Mouse (Mus musculus): ENCODE measurements around the gene Mrgpre. TPM values are rescaled to one million over a fixed set of nuclear protein-coding genes. Genes with fewer than 3 reads are reported as not detected.

The Mrgpre gene
- total RNA-seq, 2 experiments from 2014 or later, result 0.68 to 0.71 TPM

DNA sequence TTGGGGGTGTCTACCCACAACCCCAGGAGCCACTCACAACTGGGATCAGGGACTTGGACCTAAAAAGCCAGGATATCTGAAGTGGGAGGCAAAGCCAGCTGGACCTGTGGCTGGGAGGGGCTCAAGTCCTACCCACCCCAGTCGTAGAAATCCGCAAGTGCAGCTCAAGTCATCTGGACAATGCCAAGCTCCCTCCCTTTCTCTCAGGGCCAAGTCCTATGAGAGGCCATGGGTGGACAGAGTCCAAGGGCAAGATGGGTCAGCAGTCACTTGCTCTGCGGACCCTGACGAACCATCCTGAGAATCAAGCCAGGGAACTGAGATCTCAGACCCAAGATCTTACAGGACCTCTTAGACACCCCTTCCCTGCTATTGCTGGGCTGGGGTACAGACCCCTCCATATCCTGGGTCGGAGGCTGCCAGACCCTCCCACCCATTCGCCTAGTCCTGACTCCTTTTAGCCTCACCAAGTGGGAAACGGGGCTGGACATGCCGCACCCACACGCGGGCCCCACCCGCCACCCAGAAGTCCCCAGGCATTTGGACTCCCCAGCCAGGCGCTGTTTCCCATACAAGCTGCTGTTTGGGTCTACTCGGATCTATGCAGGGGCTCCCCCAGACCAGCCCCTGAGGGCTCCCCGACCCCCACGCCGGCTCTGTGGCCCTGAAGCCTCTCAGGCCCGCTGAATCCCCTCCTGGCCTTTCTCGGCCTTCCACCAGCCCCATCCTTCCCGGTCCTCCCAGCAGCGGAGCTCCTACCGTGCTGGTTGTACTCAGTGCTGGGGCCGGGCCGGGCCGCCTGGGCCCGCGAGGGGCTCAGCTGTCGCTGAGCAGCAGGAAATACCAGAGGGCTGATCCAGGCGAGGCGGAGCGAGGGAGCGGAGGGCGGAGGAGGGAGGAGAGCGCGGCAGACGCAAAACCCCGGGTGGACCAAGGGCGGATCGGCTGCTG, 44.5 kb downstream of the Mrgpre start:
- peak; percentile 89 for DNase-seq (ENCODE audit: low spot score)

- DNase-seq (ENCODE audit: low spot score), result no peak
Observed at GRCm38 (mm10) chr7:143738601-143739006, 45.7 kb downstream of the Mrgpre start.

GRCm38 (mm10) chr7:143738194-143738593, 46.1 kb downstream of the Mrgpre start:
- DNase-seq (ENCODE audit: low spot score), result no peak

DNA sequence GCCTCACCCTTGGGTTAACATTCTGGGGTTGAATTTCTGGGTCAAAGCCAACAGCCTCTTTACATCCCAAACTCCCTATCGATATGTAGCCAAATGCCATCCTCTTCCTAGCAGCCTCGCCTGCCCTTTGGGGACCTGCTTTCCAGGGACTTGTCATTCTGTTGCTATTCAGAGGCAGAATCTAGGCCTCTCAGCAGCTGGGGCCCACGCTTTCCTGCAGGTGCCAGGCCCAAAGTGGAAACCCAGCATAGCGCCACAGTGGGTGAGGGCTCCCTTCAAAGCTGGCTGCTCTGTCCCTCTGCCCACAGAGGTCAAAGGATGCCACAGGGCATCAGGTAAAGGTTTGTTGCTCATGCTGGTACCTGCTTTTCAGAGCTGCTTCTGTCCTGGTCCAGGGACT, 50.6 kb downstream of the Mrgpre start:
- no peak for DNase-seq (ENCODE audit: low spot score)

- DNase-seq (ENCODE audit: low spot score), result peak; percentile 48
Observed at GRCm38 (mm10) chr7:143729886-143730285, 54.4 kb downstream of the Mrgpre start.

Small RNAs within 50 kb of the gene (microRNA-seq; reads per million reads assigned to microRNA genes)
- gene Gm22064, result not detected

Other genes with a start within 250 kb of the Mrgpre start
- 100 to 1,000 TPM; 191 to 200 TPM for gene Nap1l4, start 235.4 kb downstream of the Mrgpre start, total RNA-seq (2021)
- 10 to 100 TPM; 37.3 to 39.9 TPM for gene Cars, start 184.4 kb downstream of the Mrgpre start, total RNA-seq (2021)
- under 1 TPM; 0.19 to 0.21 TPM for gene Tnfrsf26, start 155.8 kb downstream of the Mrgpre start, total RNA-seq (2021)
- gene Tnfrsf22, start 134.8 kb downstream of the Mrgpre start, total RNA-seq (2021), result 1 to 10 TPM; 1.6 TPM
- 1 to 10 TPM; 4.8 TPM for gene Tnfrsf23, start 98.6 kb downstream of the Mrgpre start, total RNA-seq (2021)
- 10 to 100 TPM; 14.4 to 15.4 TPM for gene Osbpl5, start 27.5 kb downstream of the Mrgpre start, total RNA-seq (2021)
- under 1 TPM; 0.43 to 0.71 TPM for gene Mrgprg, start 17.5 kb downstream of the Mrgpre start, total RNA-seq (2021)
- 1 to 10 TPM; 3.0 to 3.8 TPM for gene Nadsyn1, start 38.3 kb upstream of the Mrgpre start, total RNA-seq (2021)
- 1 to 10 TPM; 3.7 to 4.0 TPM for gene Dhcr7, start 38.6 kb upstream of the Mrgpre start, total RNA-seq (2021)
- gene Gm498, start 82.3 kb upstream of the Mrgpre start, total RNA-seq (2021), result not detected
- gene Shank2, start 217.4 kb upstream of the Mrgpre start, total RNA-seq (2021), result under 1 TPM; 0.11 to 0.12 TPM

Measured in gastrocnemius, adult 18-20 months (tissue).